ENCODE assay signal across 31 mouse cellular contexts in the genomic region with DNA sequence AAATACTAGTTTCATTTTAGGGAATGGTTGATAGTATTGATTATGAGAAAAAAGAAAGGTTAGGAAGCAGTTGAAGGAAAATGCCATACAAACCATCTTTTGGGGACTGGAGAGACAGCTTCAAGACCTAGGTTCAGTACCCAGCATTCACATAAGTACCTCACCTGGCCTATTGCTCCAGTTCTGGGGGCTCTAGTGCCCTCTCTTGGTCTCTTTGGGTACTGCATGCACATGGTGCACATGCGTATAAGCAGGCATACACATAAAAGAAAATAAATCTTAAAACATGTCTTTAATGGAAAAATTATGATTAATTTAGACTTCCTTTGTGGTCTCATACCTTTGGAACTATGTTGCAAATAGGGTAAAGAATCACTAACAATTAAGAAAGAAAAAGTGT.
A peak's percentile ranks its signal among the peaks of the same experiment; 100 is the strongest.
DNase-seq lines count a peak whose midpoint lies in the region; ATAC-seq and TF ChIP-seq lines count a peak whose summit lies in the region.
"Had no signal": no experiment of that assay in that cellular context is flagged by ENCODE, and none has a peak within 500 bp of the region (broad histone marks: within the 10 kb centered on the region; RNA-seq: fewer than 3 reads in every experiment).

No protein-coding gene starts in this region.

- no peak overlapping the region for H3K4me2 ChIP-seq in forebrain, postnatal 0 days (ENCODE audit: low read depth)
- no peak overlapping the region for H3K4me2 ChIP-seq in forebrain, embryonic 13.5 days
- no peak overlapping the region for H3K4me2 ChIP-seq in lung, embryonic 14.5 days
- H3K4me2 ChIP-seq in lung, postnatal 0 days (replicated peaks; ENCODE audit: low read depth, low read length): no peak overlapping the region
- H3K4me2 ChIP-seq: embryonic facial prominence, embryonic 12.5 days; forebrain, embryonic 15.5 days; heart, embryonic 11.5 days; hindbrain, embryonic 12.5 days; intestine, embryonic 15.5 days; limb, embryonic 12.5 days; liver, embryonic 11.5 days; midbrain, embryonic 15.5 days; neural tube, embryonic 12.5 days had no signal

- H3K27ac ChIP-seq in forebrain, postnatal 0 days (ENCODE audit: low read depth, low read length): no peak overlapping the region
- no peak overlapping the region for H3K27ac ChIP-seq in forebrain, embryonic 13.5 days
- no peak overlapping the region for H3K27ac ChIP-seq in lung, embryonic 14.5 days (ENCODE audit: low read depth)
- H3K27ac ChIP-seq in lung, postnatal 0 days (ENCODE audit: low read length): no peak overlapping the region
- H3K27ac ChIP-seq in ES-Bruce4 (ENCODE audit: insufficient read depth, low read length): no peak overlapping the region
- H3K27ac ChIP-seq: embryonic facial prominence, embryonic 12.5 days; forebrain, embryonic 15.5 days; hindbrain, embryonic 12.5 days; hindbrain, postnatal 0 days; intestine, embryonic 15.5 days; kidney, postnatal 0 days; limb, embryonic 12.5 days; macrophage; midbrain, embryonic 15.5 days; neural tube, embryonic 12.5 days had no signal

- no peak for TF ChIP-seq EP300 in lung, postnatal 0 days (IDR thresholded peaks at IDR 0.05)
- no peak for TF ChIP-seq EP300 in ES-Bruce4 (IDR thresholded peaks at IDR 0.05; ENCODE audit: insufficient read depth, low read depth, low read length)

- H3K36me3 ChIP-seq in forebrain, postnatal 0 days (ENCODE audit: insufficient read depth): no peaks in the 10 kb centered on the region
- H3K36me3 ChIP-seq in forebrain, embryonic 13.5 days (ENCODE audit: poor library complexity, severe bottlenecking): no peaks in the 10 kb centered on the region
- H3K36me3 ChIP-seq in lung, embryonic 14.5 days (ENCODE audit: insufficient read depth): no peaks in the 10 kb centered on the region
- H3K36me3 ChIP-seq in lung, postnatal 0 days (ENCODE audit: insufficient read depth, low read length): no peaks in the 10 kb centered on the region
- H3K36me3 ChIP-seq in ES-Bruce4 (ENCODE audit: control insufficient read depth, insufficient read depth, low read length, poor library complexity, severe bottlenecking): no peaks in the 10 kb centered on the region
- H3K36me3 ChIP-seq: embryonic facial prominence, embryonic 12.5 days; forebrain, embryonic 15.5 days; hindbrain, embryonic 12.5 days; intestine, embryonic 15.5 days; limb, embryonic 12.5 days; midbrain, embryonic 15.5 days; neural tube, embryonic 12.5 days had no signal

- ATAC-seq in forebrain, postnatal 0 days: no peak
- no peak for ATAC-seq in forebrain, embryonic 13.5 days
- no peak for ATAC-seq in lung, embryonic 14.5 days (ENCODE audit: insufficient read depth)
- no peak for ATAC-seq in lung, postnatal 0 days
- ATAC-seq: forebrain, embryonic 15.5 days; hindbrain, postnatal 0 days; intestine, embryonic 15.5 days; liver, postnatal 0 days; midbrain, embryonic 15.5 days had no signal

- H3K4me3 ChIP-seq in forebrain, postnatal 0 days (ENCODE audit: low read depth, low read length): no peak overlapping the region
- no peak overlapping the region for H3K4me3 ChIP-seq in forebrain, embryonic 13.5 days
- H3K4me3 ChIP-seq in lung, embryonic 14.5 days (ENCODE audit: low read depth, low read length): no peak overlapping the region
- no peak overlapping the region for H3K4me3 ChIP-seq in lung, postnatal 0 days (ENCODE audit: low read depth, low read length)
- H3K4me3 ChIP-seq in ES-Bruce4 (ENCODE audit: low read depth, low read length): no peak overlapping the region
- H3K4me3 ChIP-seq: embryonic facial prominence, embryonic 12.5 days; forebrain, embryonic 15.5 days; hindbrain, embryonic 12.5 days; intestine, embryonic 15.5 days; limb, embryonic 12.5 days; midbrain, embryonic 15.5 days; neural tube, embryonic 12.5 days had no signal

- H3K4me1 ChIP-seq in forebrain, postnatal 0 days (ENCODE audit: insufficient read depth): no peaks in the 10 kb centered on the region
- H3K4me1 ChIP-seq in forebrain, embryonic 13.5 days: 0 out of 2 replicates have a peak, but pooled peaks cover 3% of the 10 kb centered on the region
- no peaks in the 10 kb centered on the region for H3K4me1 ChIP-seq in lung, embryonic 14.5 days (ENCODE audit: insufficient read depth)
- H3K4me1 ChIP-seq in lung, postnatal 0 days (ENCODE audit: insufficient read depth, low read depth, low read length): no peaks in the 10 kb centered on the region
- H3K4me1 ChIP-seq in ES-Bruce4 (ENCODE audit: control insufficient read depth, insufficient read depth, low read length): no peaks in the 10 kb centered on the region
- H3K4me1 ChIP-seq: embryonic facial prominence, embryonic 12.5 days; forebrain, embryonic 15.5 days; hindbrain, embryonic 12.5 days; intestine, embryonic 15.5 days; midbrain, embryonic 15.5 days; neural tube, embryonic 12.5 days had no signal

- no peak overlapping the region for H3K9ac ChIP-seq in forebrain, postnatal 0 days
- H3K9ac ChIP-seq in forebrain, embryonic 13.5 days: no peak overlapping the region
- no peak overlapping the region for H3K9ac ChIP-seq in lung, embryonic 14.5 days
- H3K9ac ChIP-seq in lung, postnatal 0 days (replicated peaks; ENCODE audit: low read depth): no peak overlapping the region
- H3K9ac ChIP-seq in ES-Bruce4 (ENCODE audit: low read depth, poor library complexity, severe bottlenecking): no peak overlapping the region
- H3K9ac ChIP-seq: embryonic facial prominence, embryonic 12.5 days; forebrain, embryonic 15.5 days; hindbrain, embryonic 12.5 days; intestine, embryonic 15.5 days; limb, embryonic 12.5 days; liver, postnatal 0 days; midbrain, embryonic 15.5 days; neural tube, embryonic 12.5 days had no signal

- TF ChIP-seq CTCF in forebrain, postnatal 0 days (IDR thresholded peaks at IDR 0.05; ENCODE audit: low read depth): 0 out of 2 replicates have a peak, but pooled peaks have one; percentile 10
- TF ChIP-seq CTCF in lung, embryonic 14.5 days (IDR thresholded peaks at IDR 0.05; ENCODE audit: low read depth): 0 out of 2 replicates have a peak, but pooled peaks have one; percentile 13
- TF ChIP-seq CTCF in lung, postnatal 0 days (IDR thresholded peaks at IDR 0.05): no peak
- peak; percentile 22 for TF ChIP-seq CTCF in ES-Bruce4 (IDR thresholded peaks at IDR 0.05; ENCODE audit: low read depth, low read length)

- no peak for DNase-seq in forebrain, postnatal 0 days
- DNase-seq in lung, embryonic 14.5 days: peak; percentile 2
- no peak for DNase-seq in lung, postnatal 0 days (ENCODE audit: low spot score)
- peak; percentile 69 for DNase-seq in R1 (ENCODE audit: low read depth, low spot score)
- no peak for DNase-seq in right cerebral cortex, postnatal 36 days (ENCODE audit: low spot score in 2 of 2)
- no peak for DNase-seq in cerebellum, adult 18-20 months
- DNase-seq: adrenal gland, postnatal 10 days; cerebellum, adult 11 months; cerebellum, adult 9-11 months; embryo, embryonic 11 days; gastrocnemius, postnatal 14 days; heart, postnatal 36 days; kidney, adult 2 months; layer of hippocampus, adult 9-11 months; liver, postnatal 0 days; lung, postnatal 10 days; thymus, postnatal 25 days had no signal

- WGBS in forebrain, postnatal 0 days: 100% methylated on average over 1 of the region's 1 CpGs
- 100% methylated on average over 1 of the region's 1 CpGs for WGBS in forebrain, embryonic 13.5 days
- WGBS in lung, embryonic 14.5 days: 100% methylated on average over 1 of the region's 1 CpGs
- whole genome bisulfite sequencing in lung, postnatal 0 days: 94% methylated on average over 1 of the region's 1 CpGs

- TF ChIP-seq POLR2A in ES-Bruce4 (IDR thresholded peaks at IDR 0.05; ENCODE audit: insufficient read depth, low read length): no peak

- no peaks in the 10 kb centered on the region for H3K27me3 ChIP-seq in forebrain, postnatal 0 days (ENCODE audit: insufficient read depth, low read length)
- H3K27me3 ChIP-seq in forebrain, embryonic 13.5 days: no peaks in the 10 kb centered on the region
- H3K27me3 ChIP-seq in lung, embryonic 14.5 days (ENCODE audit: insufficient read depth, low read length): no peaks in the 10 kb centered on the region
- no peaks in the 10 kb centered on the region for H3K27me3 ChIP-seq in lung, postnatal 0 days (replicated peaks; ENCODE audit: insufficient read depth, low read length)
- H3K27me3 ChIP-seq in ES-Bruce4 (ENCODE audit: control insufficient read depth, insufficient read depth, low read length, poor library complexity, severe bottlenecking): no peaks in the 10 kb centered on the region
- H3K27me3 ChIP-seq: embryonic facial prominence, embryonic 12.5 days; forebrain, embryonic 15.5 days; hindbrain, embryonic 12.5 days; intestine, embryonic 15.5 days; limb, embryonic 12.5 days; midbrain, embryonic 15.5 days; neural tube, embryonic 12.5 days had no signal

- H3K9me3 ChIP-seq in forebrain, postnatal 0 days (ENCODE audit: low read length): peaks cover 5% of the 10 kb centered on the region; the same call in 1 of the 2 replicates
- peaks cover 7% of the 10 kb centered on the region for H3K9me3 ChIP-seq in forebrain, embryonic 13.5 days (replicated peaks)
- peaks cover 2% of the 10 kb centered on the region; the same call in 1 of the 2 replicates for H3K9me3 ChIP-seq in lung, embryonic 14.5 days (ENCODE audit: low read depth, low read length)
- H3K9me3 ChIP-seq in lung, postnatal 0 days (ENCODE audit: low read length): no peaks in the 10 kb centered on the region
- H3K9me3 ChIP-seq in ES-Bruce4 (replicated peaks; ENCODE audit: control insufficient read depth, insufficient read depth, low read length, poor library complexity, severe bottlenecking): no peaks in the 10 kb centered on the region
- H3K9me3 ChIP-seq: forebrain, embryonic 15.5 days; hindbrain, embryonic 12.5 days; intestine, embryonic 15.5 days; midbrain, embryonic 15.5 days had no signal

Comparison
In these comparisons a context has a peak if more than half of its experiments do, and no peak if none do; other contexts are left out.
1. DNase-seq: peak in lung, embryonic 14.5 days (single experiment) and R1 (single experiment); none in forebrain, postnatal 0 days (single experiment), lung, postnatal 0 days (single experiment), right cerebral cortex, postnatal 36 days (0 of 2) and cerebellum, adult 18-20 months (0 of 2).